Mouse (Mus musculus) retina, adult 2 months (tissue): ENCODE measurements around the gene 1700016C15Rik.
A peak's percentile ranks its signal among the peaks of the same experiment; 100 is the strongest.

ENCODE experiments used
- DNase-seq: peaks from one replicate; pipeline ENCODE4 v3.0.0-alpha.2; 2012; ENCODE audit warnings: low read depth, low spot score

Gene 1700016C15Rik

DNA sequence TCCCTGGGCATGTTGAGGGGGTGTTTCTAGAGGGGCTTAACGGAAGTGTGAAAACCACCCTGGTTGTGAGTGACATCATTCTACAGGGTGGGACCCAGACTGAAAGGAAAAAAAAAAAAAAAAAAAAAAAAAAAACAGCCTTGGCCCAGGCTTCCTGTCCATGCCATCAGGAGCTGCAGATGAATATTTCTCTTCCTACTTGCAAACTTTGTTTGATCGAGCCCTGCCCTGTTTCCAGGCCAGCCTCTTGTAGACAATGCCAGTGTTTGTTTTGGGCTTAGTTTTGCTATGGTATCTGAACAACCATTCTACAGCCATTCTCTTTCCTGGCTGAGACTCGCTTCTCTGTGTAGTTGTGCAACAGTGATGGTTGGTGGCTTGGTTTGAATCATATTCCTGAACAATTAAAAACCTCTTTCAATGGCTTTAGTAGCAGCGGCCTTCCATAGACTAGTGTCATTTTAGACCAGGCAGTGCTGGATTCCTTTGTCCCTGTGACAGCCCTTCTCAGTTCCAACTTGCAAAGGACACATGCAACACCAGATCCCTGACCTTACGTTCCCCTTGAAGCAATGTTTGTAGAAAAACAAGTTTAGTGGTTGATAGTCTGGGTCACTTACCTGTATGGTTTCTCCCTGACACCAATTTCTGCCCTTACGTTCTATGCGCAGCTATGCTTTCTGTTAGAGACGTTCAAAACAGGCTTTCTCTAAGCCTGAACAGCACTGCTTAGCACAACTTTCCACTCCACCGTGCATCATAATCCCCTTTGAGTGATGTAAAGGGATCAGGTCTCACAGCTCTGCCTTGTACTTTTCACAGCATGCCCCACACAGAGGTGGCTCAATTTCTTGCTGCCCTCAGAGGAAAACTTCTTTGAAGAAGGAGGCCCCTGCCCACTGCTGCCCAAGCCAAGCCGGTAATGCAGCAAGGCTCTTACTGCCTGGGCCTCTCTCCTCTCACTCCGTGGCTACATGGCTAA lies at the start of gene 1700016C15Rik:
1700016C15Rik (plus strand) TSS at position 772 of the 982 bp plus-strand sequence.
- peak; percentile 9 for DNase-seq

DNA sequence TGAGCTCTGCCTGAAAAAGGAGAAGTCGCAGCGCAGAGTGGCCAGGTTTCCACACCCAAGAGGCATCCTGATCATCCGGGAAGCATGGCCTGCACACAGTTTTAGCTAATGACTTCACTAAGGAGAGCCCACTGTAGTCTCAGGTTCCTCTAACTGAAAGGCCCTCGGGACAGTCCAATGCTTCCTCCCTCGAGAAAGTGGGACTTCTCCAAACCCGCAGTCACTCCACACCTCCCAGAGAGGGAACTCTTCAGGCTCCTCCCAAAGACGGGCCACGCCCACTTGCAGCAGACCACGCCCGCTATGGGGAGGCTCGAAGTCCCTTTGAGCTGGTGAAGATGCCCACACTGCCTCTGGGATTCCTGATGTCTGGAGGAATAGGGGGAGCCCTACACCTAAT lies 48.4 kb upstream of the 1700016C15Rik start:
- no peak for DNase-seq

DNA sequence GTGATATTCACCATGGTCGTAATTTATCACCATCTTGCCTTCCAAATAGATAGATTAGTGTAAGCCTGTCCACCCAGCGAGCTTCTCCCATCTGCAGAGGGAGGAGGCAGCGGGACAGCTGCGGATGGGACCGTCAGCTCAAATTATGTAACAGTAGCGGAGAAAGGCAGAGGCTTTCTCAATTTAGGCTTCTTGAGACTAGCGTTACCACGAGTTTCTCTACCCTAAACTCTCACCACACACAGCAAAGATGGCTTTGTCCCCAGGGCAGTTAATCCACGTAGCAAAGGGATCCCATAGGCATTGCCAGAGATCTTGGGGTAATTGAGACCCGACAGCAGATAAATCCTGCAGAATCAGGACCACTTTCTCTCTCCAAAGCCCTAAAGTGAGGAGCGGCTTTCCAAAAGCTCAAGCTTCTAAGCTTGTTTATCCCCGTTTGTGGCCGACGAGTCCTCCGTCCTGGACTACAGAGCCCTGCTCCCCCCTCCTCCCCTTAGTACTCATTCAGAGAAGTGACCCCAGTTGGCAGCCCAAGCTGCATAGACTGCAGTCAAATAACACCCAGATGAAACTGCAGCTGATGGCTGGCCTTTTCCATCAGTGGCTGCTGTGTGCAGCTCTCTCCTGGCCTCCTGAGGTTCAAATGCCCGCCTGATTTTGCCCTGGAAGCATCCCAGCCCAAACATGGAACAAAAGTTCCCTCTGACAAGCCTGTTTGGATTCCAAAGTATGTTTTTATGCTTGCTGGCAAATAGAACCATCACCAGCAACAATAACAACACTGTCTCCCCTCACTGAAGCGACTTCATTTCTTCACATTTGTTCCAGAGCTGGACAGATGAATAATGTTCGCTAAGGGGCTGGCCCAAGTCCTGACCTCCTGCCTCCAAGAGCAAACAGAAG lies 45.4 kb upstream of the 1700016C15Rik start:
- DNase-seq, result no peak

DNA sequence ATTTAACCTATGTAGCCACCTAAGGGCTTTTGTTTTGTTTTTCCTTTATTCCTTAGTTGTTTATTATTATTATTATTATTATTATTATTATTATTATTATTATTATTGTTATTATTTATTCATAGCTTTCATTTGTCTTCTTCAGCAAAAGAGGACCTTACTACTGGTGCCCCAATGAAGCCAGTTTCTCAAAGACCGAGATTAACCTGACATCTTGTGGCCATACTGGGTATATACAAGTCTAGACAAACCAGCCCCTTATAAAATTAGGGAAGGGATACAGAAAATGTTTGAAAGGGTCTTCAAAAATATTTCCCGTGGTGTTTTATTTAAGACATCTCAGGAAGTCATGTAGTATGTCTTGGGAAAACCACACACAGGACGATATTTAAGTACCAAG lies 44.7 kb upstream of the 1700016C15Rik start:
- no peak for DNase-seq

DNA sequence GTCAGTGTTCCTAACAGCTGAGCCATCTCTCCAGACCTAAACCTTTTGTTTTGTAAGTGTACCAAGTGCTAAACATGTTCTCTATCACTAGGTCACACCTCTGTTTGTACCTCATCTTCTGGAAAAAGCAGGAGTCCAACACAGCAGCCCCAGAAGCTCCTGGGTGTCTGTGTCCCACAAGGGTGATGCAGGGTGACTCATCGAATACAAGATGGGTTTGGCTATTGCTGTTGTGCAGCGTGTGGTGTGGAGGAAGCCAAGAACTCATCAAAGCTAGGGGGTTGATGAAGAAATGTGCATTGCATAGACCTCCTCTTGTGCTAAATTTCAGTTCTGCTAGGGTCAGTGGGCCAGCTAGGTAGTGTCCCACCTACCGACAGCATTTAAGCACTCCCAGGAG lies 43.5 kb upstream of the 1700016C15Rik start:
- DNase-seq, result no peak

DNA sequence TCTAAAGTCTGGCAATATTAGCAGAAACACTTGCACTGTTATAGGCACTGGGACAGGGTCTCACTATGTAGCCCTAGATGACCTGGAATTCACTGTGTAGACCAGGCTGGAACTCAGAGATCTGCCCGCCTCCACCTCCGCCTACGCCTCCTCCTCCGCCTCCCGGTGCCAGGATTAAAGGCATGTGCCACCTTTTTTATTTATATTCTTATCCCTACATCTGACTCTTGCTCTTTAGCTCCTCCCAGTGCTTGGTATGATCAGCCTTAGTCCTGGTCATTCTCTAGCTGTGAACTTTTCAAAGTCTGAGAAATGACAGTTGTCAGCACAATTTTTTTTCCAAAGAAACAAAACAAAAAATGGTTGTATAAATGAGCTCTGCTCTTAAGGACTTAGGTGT lies 42.6 kb upstream of the 1700016C15Rik start:
- no peak for DNase-seq

DNA sequence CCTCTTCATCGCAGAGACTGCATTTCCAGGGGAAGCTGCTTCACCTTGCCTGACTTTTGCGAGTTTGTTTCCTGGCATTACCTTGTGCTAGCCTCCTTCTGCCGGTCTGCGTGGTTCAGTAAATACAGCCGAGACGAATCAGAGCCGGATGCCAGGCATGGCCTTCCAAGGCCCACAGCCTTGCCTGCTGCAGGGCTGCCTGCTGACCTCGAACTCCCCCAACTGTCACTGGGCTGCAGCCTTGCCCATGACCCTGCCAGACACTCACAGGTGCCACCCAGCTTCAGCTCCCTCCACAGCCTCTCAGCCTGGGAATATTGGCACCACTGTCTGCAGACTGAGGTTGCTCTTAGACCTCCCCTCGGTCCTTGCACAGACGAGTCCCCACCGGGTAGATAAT lies 37.1 kb upstream of the 1700016C15Rik start:
- DNase-seq, result no peak

DNA sequence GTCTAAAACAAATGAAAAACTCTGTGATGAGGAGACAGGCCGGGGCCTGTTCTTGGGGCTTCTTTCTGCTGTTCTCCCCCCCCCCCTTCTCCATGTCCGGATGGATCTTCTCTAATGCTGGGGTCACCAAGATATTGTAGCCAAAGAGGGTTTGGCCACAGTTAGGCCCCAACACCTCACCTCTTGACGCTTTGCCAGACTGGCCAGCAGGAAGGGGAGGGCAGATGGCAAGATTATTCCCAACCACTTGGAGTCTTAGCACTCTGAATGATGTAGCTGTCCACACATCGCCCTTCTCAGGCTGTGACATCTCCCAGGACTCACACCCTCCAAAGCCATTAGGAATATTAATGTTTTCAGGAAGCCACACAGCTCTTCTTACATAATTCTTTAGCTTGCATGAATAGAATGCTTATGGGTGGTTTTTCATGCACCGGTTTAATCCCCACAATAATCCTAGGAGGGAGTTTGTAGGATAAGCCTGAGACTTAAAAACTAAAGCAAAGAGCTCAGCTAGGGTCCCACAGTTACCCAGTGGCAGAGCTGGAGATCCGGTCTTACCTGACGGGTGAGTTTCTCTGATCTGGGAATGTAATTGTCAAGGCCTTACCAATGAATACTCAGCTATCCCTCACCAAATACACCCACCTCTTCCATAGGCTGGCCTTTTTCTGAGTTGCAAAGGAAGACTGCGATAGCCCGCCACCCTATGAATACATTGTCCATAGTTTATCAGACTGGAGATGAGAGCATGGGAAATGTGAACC lies 35.9 kb upstream of the 1700016C15Rik start:
- DNase-seq, result no peak

DNA sequence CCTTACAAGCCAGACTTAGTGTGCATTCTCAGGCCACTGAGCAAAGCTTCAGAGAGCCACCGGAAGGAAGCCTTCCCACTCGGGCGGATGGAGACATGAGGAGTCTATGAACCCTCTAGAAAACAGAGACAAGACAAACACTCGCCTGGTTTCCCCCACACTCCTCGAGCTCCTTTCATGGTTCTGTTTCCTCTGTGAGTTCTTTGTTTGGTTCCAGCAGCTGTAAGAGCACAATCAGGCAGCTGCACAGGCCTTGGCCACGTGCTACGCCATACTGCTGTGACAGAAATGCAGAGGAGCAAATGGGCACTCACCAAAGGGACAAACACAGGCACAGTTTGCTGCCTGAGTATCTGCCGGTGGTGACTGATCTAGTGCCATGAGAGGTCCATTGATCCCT lies 29.1 kb upstream of the 1700016C15Rik start:
- no peak for DNase-seq

DNA sequence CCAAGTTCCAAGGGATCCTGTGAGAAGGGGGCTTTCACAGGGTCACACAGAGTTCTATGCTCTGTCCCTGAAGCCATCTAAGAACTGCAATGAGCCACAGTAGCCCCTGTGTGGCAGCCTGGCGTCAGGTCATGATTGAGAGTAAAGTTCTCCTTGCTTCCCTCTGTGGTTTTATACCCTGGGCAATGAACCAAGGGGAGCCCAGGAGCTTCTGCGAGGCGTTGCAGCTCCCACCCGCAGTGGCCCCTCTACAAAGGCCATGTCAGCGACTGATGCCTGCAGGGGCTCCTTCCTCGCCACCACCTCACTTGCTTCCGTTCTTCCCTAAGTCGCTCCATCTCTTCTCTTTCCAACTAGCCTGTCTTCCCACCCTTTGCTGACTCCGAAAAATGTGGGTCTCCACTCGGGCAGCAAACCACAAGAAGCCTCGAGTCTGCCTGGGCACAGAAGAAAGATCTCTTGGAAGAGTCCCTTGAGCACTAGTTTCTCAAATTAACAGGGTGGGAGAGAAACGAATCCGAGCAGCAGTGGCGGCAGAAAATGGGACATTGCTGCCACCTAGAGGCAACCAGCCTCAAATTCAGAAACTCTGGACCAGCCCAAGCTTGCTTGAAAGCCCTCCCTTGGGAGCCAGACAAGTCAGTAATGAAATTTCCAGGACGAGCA lies 27.0 kb upstream of the 1700016C15Rik start:
- peak; percentile 42 for DNase-seq

DNA sequence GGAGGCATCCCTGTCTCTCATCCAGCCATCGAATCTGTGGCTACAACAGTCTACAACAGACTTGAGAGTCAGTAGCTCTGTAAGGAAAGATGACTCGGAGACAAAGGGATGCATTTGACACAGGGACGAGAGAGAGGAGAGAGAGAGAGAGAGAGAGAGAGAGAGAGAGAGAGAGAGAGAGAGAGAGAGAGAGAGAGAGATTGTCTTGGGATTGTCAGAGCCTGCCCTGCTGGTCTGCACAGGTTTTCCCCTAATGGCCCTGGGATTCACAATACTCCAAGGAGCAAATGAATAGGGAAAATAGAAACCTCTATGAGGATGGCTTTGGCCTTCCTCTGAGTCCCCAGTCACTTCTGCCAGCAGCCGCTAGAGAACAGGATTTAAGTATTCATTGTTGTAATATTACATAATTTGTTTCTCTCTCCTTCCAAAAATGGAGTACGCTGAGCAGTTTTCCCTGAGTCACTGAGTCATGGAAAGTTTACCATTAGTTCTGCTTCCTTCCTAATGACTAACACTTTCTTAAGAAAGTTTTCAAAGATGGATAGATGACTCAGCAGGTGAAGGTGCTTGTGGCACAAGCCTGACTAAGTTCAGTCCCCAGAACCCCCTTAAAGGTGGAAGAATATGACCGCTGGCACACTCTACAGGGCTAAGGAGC lies 26.3 kb upstream of the 1700016C15Rik start:
- DNase-seq, result no peak

DNA sequence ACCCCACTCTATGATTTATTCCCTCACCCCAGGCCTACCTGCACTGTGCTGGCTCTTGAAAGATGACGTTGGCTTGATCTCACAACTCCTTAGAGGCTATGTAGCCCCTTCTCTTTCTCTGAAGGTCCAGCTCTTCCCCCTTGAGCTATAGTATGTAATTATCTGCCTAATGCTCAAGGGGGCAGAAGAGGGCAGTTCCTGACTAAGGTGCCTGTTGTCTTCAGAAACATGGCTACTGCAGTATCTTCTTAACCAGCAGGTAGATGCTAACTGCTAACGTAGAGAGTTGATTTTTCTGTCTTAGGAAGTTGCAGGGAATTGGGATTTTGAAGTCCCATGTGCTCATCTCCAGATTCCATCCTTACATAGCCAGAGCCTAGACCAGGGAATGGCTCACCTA lies 24.4 kb upstream of the 1700016C15Rik start:
- DNase-seq, result no peak

DNA sequence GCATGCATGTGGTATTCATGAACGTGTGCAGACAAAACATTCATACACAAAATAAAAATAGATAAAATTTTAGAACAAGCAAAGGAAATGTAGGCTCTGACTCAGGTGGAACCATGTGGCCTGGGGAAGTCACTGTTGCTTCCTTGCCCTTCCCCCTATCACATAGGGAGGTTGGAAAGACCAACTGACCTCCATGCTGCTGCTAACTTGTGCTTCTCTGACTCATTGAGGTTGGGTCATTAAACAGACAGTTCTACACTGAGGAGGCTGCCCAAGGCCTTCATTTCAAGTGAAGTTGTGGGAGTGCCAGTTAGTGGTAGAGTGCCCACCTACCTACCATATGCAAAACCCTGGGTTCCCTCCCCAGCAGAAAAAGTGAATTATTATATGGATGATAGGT lies 22.0 kb upstream of the 1700016C15Rik start:
- DNase-seq, result no peak

DNA sequence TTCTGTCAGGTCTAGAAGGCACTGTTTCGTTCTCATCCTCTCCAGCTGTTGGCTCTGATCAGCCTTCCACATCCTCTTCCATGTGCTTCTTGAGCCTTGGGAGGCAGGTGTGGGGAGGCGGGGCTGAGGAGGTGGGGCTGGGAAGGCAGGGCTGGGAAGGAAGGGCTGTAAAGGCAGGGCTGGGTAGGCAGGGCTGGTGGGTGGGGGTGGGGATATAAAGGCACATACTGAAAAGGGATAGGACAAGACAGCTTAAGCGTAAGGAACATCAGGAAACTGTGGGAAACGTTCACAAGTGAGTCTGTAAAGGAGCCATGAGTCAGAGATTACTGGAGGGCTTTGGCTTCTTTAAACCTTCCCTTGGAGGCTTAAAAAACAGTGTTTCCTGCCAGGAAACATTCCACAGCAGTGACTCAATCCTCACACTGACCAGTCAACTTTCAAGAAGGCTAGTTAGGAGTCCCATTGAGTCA lies 21.0 kb upstream of the 1700016C15Rik start:
- DNase-seq, result no peak

DNA sequence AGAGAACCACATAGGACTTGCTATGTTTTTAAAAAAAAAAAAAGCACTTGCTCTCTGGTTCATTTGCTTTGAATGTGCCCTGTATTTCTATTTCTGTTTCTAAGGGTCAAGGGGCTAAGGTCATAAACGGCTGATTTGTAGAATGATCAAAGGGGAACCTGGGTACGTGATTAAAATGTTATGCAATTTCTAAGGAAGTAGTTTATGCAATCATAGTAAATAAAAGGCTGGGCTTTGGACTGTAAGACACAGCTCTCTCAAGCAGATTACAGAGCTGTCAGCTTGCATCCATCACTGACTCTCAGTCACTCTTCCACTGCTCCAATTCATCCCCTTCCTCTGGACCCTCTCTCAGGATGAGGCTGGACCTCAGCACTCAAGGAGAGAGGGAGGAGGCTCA lies 18.6 kb upstream of the 1700016C15Rik start:
- no peak for DNase-seq

DNA sequence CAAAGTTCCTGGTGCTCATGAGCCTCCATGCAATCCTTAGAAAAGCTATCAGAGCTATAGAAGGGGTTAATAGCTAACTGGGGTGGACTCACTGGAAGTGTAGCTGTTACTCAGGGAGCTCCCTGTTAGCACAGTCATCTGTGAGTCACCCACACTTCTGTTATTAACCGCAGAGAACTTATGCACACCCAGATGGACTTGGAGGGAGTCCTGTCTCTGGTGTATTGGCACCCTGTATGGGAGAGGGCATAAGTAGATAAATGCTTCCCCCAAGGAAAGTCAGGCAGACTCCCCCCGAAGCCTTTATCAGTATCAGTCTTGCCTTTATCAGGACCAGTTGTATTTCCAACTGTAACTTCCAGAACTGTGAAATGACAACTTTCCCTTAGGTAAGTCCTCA lies 18.2 kb upstream of the 1700016C15Rik start:
- no peak for DNase-seq

DNA sequence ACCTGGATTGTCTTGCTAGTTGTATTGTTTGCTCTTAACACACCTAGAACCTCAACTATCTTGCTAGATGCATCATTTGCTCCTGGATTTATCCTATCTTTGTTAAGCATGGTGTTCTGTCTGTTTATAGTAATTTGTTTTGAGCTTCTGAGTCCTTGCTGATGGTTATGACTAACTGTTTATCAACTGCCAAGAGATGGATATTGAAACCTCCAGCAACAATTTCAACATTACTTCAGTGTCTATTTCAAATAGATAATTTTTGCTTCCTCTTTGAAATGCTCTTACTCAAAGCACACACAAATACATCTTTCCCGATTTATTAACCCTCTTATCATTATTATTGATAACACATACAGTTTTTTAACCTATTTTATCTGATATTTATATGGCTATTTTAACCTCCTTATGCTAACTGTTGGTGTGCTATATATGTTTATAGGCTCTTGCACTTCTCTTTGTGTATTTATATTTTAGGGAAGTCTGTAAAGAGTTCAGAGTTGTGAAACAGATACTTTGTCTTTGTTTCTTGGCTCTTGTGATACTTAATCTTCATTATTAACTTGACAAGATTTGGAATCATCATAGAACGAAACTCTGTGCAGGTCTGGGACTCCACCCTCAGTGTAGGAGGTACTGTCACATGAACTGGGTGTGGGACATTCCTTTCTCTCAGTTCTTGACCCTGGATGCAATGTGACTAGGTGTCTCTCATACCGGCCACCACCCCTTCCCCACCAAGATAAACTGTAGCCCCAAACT lies 15.8 kb upstream of the 1700016C15Rik start:
- no peak for DNase-seq

DNA sequence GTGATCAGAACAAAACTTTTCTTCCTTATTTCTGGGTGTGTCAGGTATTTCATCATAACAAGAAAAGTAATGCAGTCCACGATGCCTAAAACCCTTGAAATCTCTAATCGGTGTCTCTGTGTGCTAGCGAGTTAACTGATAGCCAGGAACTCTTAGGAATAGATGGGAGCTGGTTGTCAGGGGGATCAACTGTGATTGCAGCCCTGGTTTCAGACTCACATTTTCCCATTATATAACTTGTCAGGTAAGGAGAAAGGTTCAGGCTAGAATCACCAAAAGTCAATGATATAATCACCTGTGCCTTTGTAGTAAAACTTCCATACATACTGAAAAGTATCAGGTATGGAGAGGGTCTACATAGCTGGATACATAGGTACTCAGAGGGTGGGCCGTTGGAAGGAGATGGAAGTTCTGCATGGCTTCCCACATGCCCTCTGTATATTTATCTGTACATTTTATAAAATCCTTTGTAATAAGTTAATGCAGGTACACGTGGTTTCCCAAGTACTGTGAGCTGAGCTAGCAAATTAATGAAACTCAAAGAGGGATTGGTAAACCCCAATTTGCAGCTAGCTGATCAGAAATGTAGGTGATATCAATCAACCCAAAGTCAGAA lies 15.1 kb upstream of the 1700016C15Rik start:
- no peak for DNase-seq

DNA sequence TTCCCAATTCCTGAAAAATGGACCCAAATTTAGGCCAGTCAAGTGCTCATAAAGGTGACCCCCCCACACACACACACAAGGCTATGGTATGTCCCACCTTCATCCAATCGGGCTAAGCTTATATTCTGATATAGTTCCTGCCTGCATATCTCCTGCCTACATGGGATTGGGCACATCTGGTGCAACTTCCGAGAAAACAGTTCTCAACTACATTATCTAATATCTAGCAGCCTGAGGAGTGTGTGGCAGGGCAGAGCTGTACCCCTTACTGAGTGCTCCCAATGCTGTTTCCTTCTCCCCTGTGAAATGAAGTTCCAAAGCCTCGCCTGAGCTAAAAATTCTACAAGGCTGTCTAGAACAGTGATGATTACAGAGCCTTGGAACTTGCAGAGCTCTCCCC lies 13.2 kb upstream of the 1700016C15Rik start:
- DNase-seq, result no peak
